In genomic region chr6:134218441-134218840, GRCm38 (mm10) we compare ENCODE assay signal across 19 mouse cellular contexts.
DNase-seq lines count a peak whose midpoint lies in the region; ATAC-seq lines count a peak whose summit lies in the region.
"Had no signal": no experiment of that assay in that cellular context is flagged by ENCODE, and none has a peak within 500 bp of the region (broad histone marks: within the 10 kb centered on the region; RNA-seq: fewer than 3 reads in every experiment).

No protein-coding gene starts in this region.

- H3K9me3 ChIP-seq in forebrain, embryonic 15.5 days = no peaks in the 10 kb centered on the region
- H3K9me3 ChIP-seq in forebrain, embryonic 13.5 days (replicated peaks) = no peaks in the 10 kb centered on the region
- H3K9me3 ChIP-seq in limb, embryonic 15.5 days = no peaks in the 10 kb centered on the region
- no peaks in the 10 kb centered on the region for H3K9me3 ChIP-seq in limb, embryonic 10.5 days (replicated peaks)
- H3K9me3 ChIP-seq: hindbrain, embryonic 10.5 days; intestine, embryonic 15.5 days had no signal

- H3K4me3 ChIP-seq in forebrain, embryonic 15.5 days = no peak overlapping the region
- H3K4me3 ChIP-seq in forebrain, embryonic 13.5 days = no peak overlapping the region
- no peak overlapping the region for H3K4me3 ChIP-seq in limb, embryonic 15.5 days
- H3K4me3 ChIP-seq in limb, embryonic 10.5 days = no peak overlapping the region
- H3K4me3 ChIP-seq: heart, adult 2 months; hindbrain, embryonic 10.5 days; intestine, embryonic 15.5 days had no signal

- H3K9ac ChIP-seq in forebrain, embryonic 15.5 days (replicated peaks) = no peak overlapping the region
- H3K9ac ChIP-seq in forebrain, embryonic 13.5 days = no peak overlapping the region
- no peak overlapping the region for H3K9ac ChIP-seq in limb, embryonic 15.5 days
- H3K9ac ChIP-seq: hindbrain, embryonic 14.5 days; intestine, embryonic 15.5 days had no signal

- no peak overlapping the region for H3K4me2 ChIP-seq in forebrain, embryonic 15.5 days (replicated peaks)
- H3K4me2 ChIP-seq in forebrain, embryonic 13.5 days = no peak overlapping the region
- H3K4me2 ChIP-seq in limb, embryonic 15.5 days = no peak overlapping the region
- H3K4me2 ChIP-seq: heart, embryonic 11.5 days; hindbrain, embryonic 14.5 days; intestine, embryonic 15.5 days had no signal

- H3K27me3 ChIP-seq in forebrain, embryonic 15.5 days = no peaks in the 10 kb centered on the region
- no peaks in the 10 kb centered on the region for H3K27me3 ChIP-seq in forebrain, embryonic 13.5 days
- H3K27me3 ChIP-seq in limb, embryonic 15.5 days = no peaks in the 10 kb centered on the region
- no peaks in the 10 kb centered on the region for H3K27me3 ChIP-seq in limb, embryonic 10.5 days (ENCODE audit: low read depth, poor library complexity, severe bottlenecking)
- H3K27me3 ChIP-seq: CH12.LX; intestine, embryonic 15.5 days had no signal

- DNase-seq in limb, embryonic 10.5 days (ENCODE audit: low spot score) = no peak
- peak; percentile 55 for DNase-seq in brain, adult 2 months (ENCODE audit: low read depth, low spot score)
- no peak for DNase-seq in right cerebral cortex, adult 18-20 months
- DNase-seq in layer of hippocampus, adult 9-11 months = no peak
- DNase-seq: adrenal gland, adult 8-10 months; cerebellum, adult 18-20 months; cerebellum, adult 9-11 months; cerebellum, postnatal 36 days; gastrocnemius, postnatal 10 days; heart, adult 2 months; kidney, adult 18-20 months had no signal

- no peaks in the 10 kb centered on the region for H3K36me3 ChIP-seq in forebrain, embryonic 15.5 days
- no peaks in the 10 kb centered on the region for H3K36me3 ChIP-seq in forebrain, embryonic 13.5 days (ENCODE audit: poor library complexity, severe bottlenecking)
- 0 out of 2 replicates have a peak, but pooled peaks cover 8% of the 10 kb centered on the region for H3K36me3 ChIP-seq in limb, embryonic 15.5 days
- H3K36me3 ChIP-seq in limb, embryonic 10.5 days = peaks cover 18% of the 10 kb centered on the region; the same call in 1 of the 2 replicates
- H3K36me3 ChIP-seq: intestine, embryonic 15.5 days had no signal

- WGBS in forebrain, embryonic 15.5 days = 54% methylated on average over 3 of the region's 3 CpGs
- WGBS in forebrain, embryonic 13.5 days = 77% methylated on average over 3 of the region's 3 CpGs
- 81% methylated on average over 3 of the region's 3 CpGs for WGBS in limb, embryonic 15.5 days
- 97% methylated on average over 3 of the region's 3 CpGs for WGBS in limb, embryonic 10.5 days

- peaks cover 29% of the 10 kb centered on the region for H3K4me1 ChIP-seq in forebrain, embryonic 15.5 days
- peaks cover 38% of the 10 kb centered on the region for H3K4me1 ChIP-seq in forebrain, embryonic 13.5 days
- peaks cover 30% of the 10 kb centered on the region for H3K4me1 ChIP-seq in limb, embryonic 15.5 days
- no peaks in the 10 kb centered on the region for H3K4me1 ChIP-seq in limb, embryonic 10.5 days

- ATAC-seq in forebrain, embryonic 15.5 days (replicated peaks) = no peak
- no peak for ATAC-seq in forebrain, embryonic 13.5 days
- ATAC-seq in limb, embryonic 15.5 days (ENCODE audit: insufficient number of reproducible peaks, low FRiP score, low TSS enrichment, low read depth) = no peak

- peak overlapping the region; percentile 67 for H3K27ac ChIP-seq in forebrain, embryonic 15.5 days (replicated peaks)
- no peak overlapping the region for H3K27ac ChIP-seq in forebrain, embryonic 13.5 days
- 0 out of 2 replicates have a peak overlapping the region, but pooled peaks have one; percentile 4 for H3K27ac ChIP-seq in limb, embryonic 15.5 days
- no peak overlapping the region for H3K27ac ChIP-seq in limb, embryonic 10.5 days
- H3K27ac ChIP-seq: heart, adult 2 months; hindbrain, embryonic 10.5 days; hindbrain, embryonic 14.5 days; intestine, embryonic 15.5 days had no signal

Comparison
In these comparisons a context has a peak if more than half of its experiments do, and no peak if none do; other contexts are left out.
1. H3K27ac ChIP-seq: peak in forebrain, embryonic 15.5 days (single experiment) and limb, embryonic 15.5 days (single experiment); none in forebrain, embryonic 13.5 days (single experiment) and limb, embryonic 10.5 days (single experiment).